Mouse (Mus musculus): ENCODE results near the gene Rab6b. TPM values are rescaled to one million over a fixed set of nuclear protein-coding genes. Genes with fewer than 3 reads are reported as not detected.
A peak's percentile ranks its signal among the peaks of the same experiment; 100 is the strongest.

Rab6b gene
- polyA plus RNA-seq, 1 experiment from 2014 or later = 7.3 TPM

- peak overlapping the region; percentile 51 for H3K4me2 ChIP-seq (ENCODE audit: low read depth, low read length)
- peak; percentile 92 for ATAC-seq (ENCODE audit: low read depth)
- 9% methylated on average over 16 of the region's 16 CpGs for WGBS
- no peak overlapping the region for H3K27ac ChIP-seq (replicated peaks; ENCODE audit: low read depth, low read length)
- no peaks in the 10 kb centered on the region for H3K36me3 ChIP-seq (ENCODE audit: control insufficient read depth, insufficient read depth, low read length)
- no peaks in the 10 kb centered on the region for H3K9me3 ChIP-seq (ENCODE audit: control insufficient read depth, low read length)
- DNase-seq (ENCODE audit: low spot score) = peak; percentile 88
- no peaks in the 10 kb centered on the region for H3K4me1 ChIP-seq (ENCODE audit: control insufficient read depth, insufficient read depth, low read length)
- H3K9ac ChIP-seq (ENCODE audit: low read depth, low read length) = no peak overlapping the region
- no peaks in the 10 kb centered on the region for H3K27me3 ChIP-seq (replicated peaks; ENCODE audit: control insufficient read depth, insufficient read depth, low read length)
- H3K4me3 ChIP-seq (ENCODE audit: low read depth, low read length) = peak overlapping the region; percentile 27
Observed at GRCm38 (mm10) chr9:103207846-103208245, 96.3 kb downstream of the Rab6b start.

GRCm38 (mm10) chr9:103208802-103209423 lies 97.3 kb downstream of the Rab6b start:
- no peaks in the 10 kb centered on the region for H3K36me3 ChIP-seq (ENCODE audit: control insufficient read depth, insufficient read depth, low read length)
- H3K9ac ChIP-seq (ENCODE audit: low read depth, low read length) = no peak overlapping the region
- H3K27ac ChIP-seq (replicated peaks; ENCODE audit: low read depth, low read length) = no peak overlapping the region
- no peaks in the 10 kb centered on the region for H3K9me3 ChIP-seq (ENCODE audit: control insufficient read depth, low read length)
- no peak overlapping the region for H3K4me3 ChIP-seq (ENCODE audit: low read depth, low read length)
- H3K27me3 ChIP-seq (replicated peaks; ENCODE audit: control insufficient read depth, insufficient read depth, low read length) = no peaks in the 10 kb centered on the region
- no peaks in the 10 kb centered on the region for H3K4me1 ChIP-seq (ENCODE audit: control insufficient read depth, insufficient read depth, low read length)
- ATAC-seq (ENCODE audit: low read depth) (no peak), DNase-seq (ENCODE audit: low spot score) (no peak)
- no peak overlapping the region for H3K4me2 ChIP-seq (ENCODE audit: low read depth, low read length)
- WGBS = 47% methylated on average over 6 of the region's 6 CpGs

- DNase-seq (ENCODE audit: low spot score) = peak; percentile 77
- Histone ChIP-seq H3K27me3 (replicated peaks; ENCODE audit: control insufficient read depth, insufficient read depth, low read length) (no peaks in the 10 kb centered on the region), H3K9me3 (ENCODE audit: control insufficient read depth, low read length) (no peaks in the 10 kb centered on the region), H3K4me1 (ENCODE audit: control insufficient read depth, insufficient read depth, low read length) (no peaks in the 10 kb centered on the region), H3K4me2 (ENCODE audit: low read depth, low read length) (peak overlapping the region; percentile 33), H3K9ac (ENCODE audit: low read depth, low read length) (no peak overlapping the region), H3K4me3 (ENCODE audit: low read depth, low read length) (peak overlapping the region; percentile 19; the same call in 1 of the 2 replicates), H3K36me3 (ENCODE audit: control insufficient read depth, insufficient read depth, low read length) (no peaks in the 10 kb centered on the region), H3K27ac (replicated peaks; ENCODE audit: low read depth, low read length) (no peak overlapping the region)
- ATAC-seq (ENCODE audit: low read depth) = no peak
- WGBS = 72% methylated on average over 28 of the region's 28 CpGs
Observed at GRCm38 (mm10) chr9:103212654-103213420, 101.2 kb downstream of the Rab6b start.

GRCm38 (mm10) chr9:103213631-103214030 lies 102.0 kb downstream of the Rab6b start:
- Histone ChIP-seq H3K27me3 (replicated peaks; ENCODE audit: control insufficient read depth, insufficient read depth, low read length) (no peaks in the 10 kb centered on the region), H3K4me2 (ENCODE audit: low read depth, low read length) (no peak overlapping the region), H3K9ac (ENCODE audit: low read depth, low read length) (no peak overlapping the region), H3K4me3 (ENCODE audit: low read depth, low read length) (no peak overlapping the region), H3K9me3 (ENCODE audit: control insufficient read depth, low read length) (no peaks in the 10 kb centered on the region), H3K27ac (replicated peaks; ENCODE audit: low read depth, low read length) (no peak overlapping the region), H3K4me1 (ENCODE audit: control insufficient read depth, insufficient read depth, low read length) (no peaks in the 10 kb centered on the region), H3K36me3 (ENCODE audit: control insufficient read depth, insufficient read depth, low read length) (no peaks in the 10 kb centered on the region)
- ATAC-seq (ENCODE audit: low read depth) = no peak
- no peak for DNase-seq (ENCODE audit: low spot score)
- WGBS = 73% methylated on average over 2 of the region's 2 CpGs

GRCm38 (mm10) chr9:103214281-103214680 lies 102.7 kb downstream of the Rab6b start:
- no peak overlapping the region for H3K4me2 ChIP-seq (ENCODE audit: low read depth, low read length)
- no peak overlapping the region for H3K27ac ChIP-seq (replicated peaks; ENCODE audit: low read depth, low read length)
- ATAC-seq (ENCODE audit: low read depth) = no peak
- no peak overlapping the region for H3K4me3 ChIP-seq (ENCODE audit: low read depth, low read length)
- no peaks in the 10 kb centered on the region for H3K27me3 ChIP-seq (replicated peaks; ENCODE audit: control insufficient read depth, insufficient read depth, low read length)
- WGBS = 70% methylated on average over 6 of the region's 6 CpGs
- H3K9me3 ChIP-seq (ENCODE audit: control insufficient read depth, low read length) = no peaks in the 10 kb centered on the region
- no peaks in the 10 kb centered on the region for H3K36me3 ChIP-seq (ENCODE audit: control insufficient read depth, insufficient read depth, low read length)
- H3K9ac ChIP-seq (ENCODE audit: low read depth, low read length) = no peak overlapping the region
- no peak for DNase-seq (ENCODE audit: low spot score)
- H3K4me1 ChIP-seq (ENCODE audit: control insufficient read depth, insufficient read depth, low read length) = no peaks in the 10 kb centered on the region

- H3K9ac ChIP-seq (ENCODE audit: low read depth, low read length) = no peak overlapping the region
- no peaks in the 10 kb centered on the region for H3K36me3 ChIP-seq (ENCODE audit: control insufficient read depth, insufficient read depth, low read length)
- no peak for ATAC-seq (ENCODE audit: low read depth)
- no peak overlapping the region for H3K27ac ChIP-seq (replicated peaks; ENCODE audit: low read depth, low read length)
- H3K9me3 ChIP-seq (ENCODE audit: control insufficient read depth, low read length) = no peaks in the 10 kb centered on the region
- no peaks in the 10 kb centered on the region for H3K27me3 ChIP-seq (replicated peaks; ENCODE audit: control insufficient read depth, insufficient read depth, low read length)
- DNase-seq (ENCODE audit: low spot score) = no peak
- no peak overlapping the region for H3K4me2 ChIP-seq (ENCODE audit: low read depth, low read length)
- WGBS = 96% methylated on average over 7 of the region's 7 CpGs
- no peak overlapping the region for H3K4me3 ChIP-seq (ENCODE audit: low read depth, low read length)
- H3K4me1 ChIP-seq (ENCODE audit: control insufficient read depth, insufficient read depth, low read length) = no peaks in the 10 kb centered on the region
Observed at GRCm38 (mm10) chr9:103224721-103225120, 113.1 kb downstream of the Rab6b start.

GRCm38 (mm10) chr9:103225464-103225863 lies 113.9 kb downstream of the Rab6b start:
- 76% methylated on average over 3 of the region's 3 CpGs for WGBS
- Histone ChIP-seq H3K9me3 (ENCODE audit: control insufficient read depth, low read length) (no peaks in the 10 kb centered on the region), H3K27ac (replicated peaks; ENCODE audit: low read depth, low read length) (no peak overlapping the region), H3K36me3 (ENCODE audit: control insufficient read depth, insufficient read depth, low read length) (no peaks in the 10 kb centered on the region), H3K9ac (ENCODE audit: low read depth, low read length) (no peak overlapping the region), H3K4me2 (ENCODE audit: low read depth, low read length) (no peak overlapping the region), H3K4me1 (ENCODE audit: control insufficient read depth, insufficient read depth, low read length) (0 out of 2 replicates have a peak, but pooled peaks cover under 1% of the 10 kb centered on the region), H3K27me3 (replicated peaks; ENCODE audit: control insufficient read depth, insufficient read depth, low read length) (no peaks in the 10 kb centered on the region), H3K4me3 (ENCODE audit: low read depth, low read length) (no peak overlapping the region)
- DNase-seq (ENCODE audit: low spot score) (no peak), ATAC-seq (ENCODE audit: low read depth) (no peak)

- no peak overlapping the region for H3K4me2 ChIP-seq (ENCODE audit: low read depth, low read length)
- no peaks in the 10 kb centered on the region for H3K36me3 ChIP-seq (ENCODE audit: control insufficient read depth, insufficient read depth, low read length)
- peak; percentile 27 for DNase-seq (ENCODE audit: low spot score)
- H3K4me3 ChIP-seq (ENCODE audit: low read depth, low read length) = no peak overlapping the region
- 91% methylated on average over 15 of the region's 15 CpGs for WGBS
- H3K27ac ChIP-seq (replicated peaks; ENCODE audit: low read depth, low read length) = no peak overlapping the region
- no peaks in the 10 kb centered on the region for H3K27me3 ChIP-seq (replicated peaks; ENCODE audit: control insufficient read depth, insufficient read depth, low read length)
- no peaks in the 10 kb centered on the region for H3K9me3 ChIP-seq (ENCODE audit: control insufficient read depth, low read length)
- H3K4me1 ChIP-seq (ENCODE audit: control insufficient read depth, insufficient read depth, low read length) = peaks cover 4% of the 10 kb centered on the region; the same call in 1 of the 2 replicates
- ATAC-seq (ENCODE audit: low read depth) = no peak
- no peak overlapping the region for H3K9ac ChIP-seq (ENCODE audit: low read depth, low read length)
Observed at GRCm38 (mm10) chr9:103226806-103227205, 115.2 kb downstream of the Rab6b start.

Data from embryonic facial prominence, embryonic 14.5 days (tissue).